Mouse (Mus musculus) bone marrow, adult 2 months (tissue): ENCODE results near the gene Lingo4.

ENCODE experiments used
- CTCF ChIP-seq: fragments of 200-500 bp; IDR thresholded peaks from 2 replicates; pipeline ENCODE4 v1.5.1; 2011; ENCODE audit warnings: low read length, control low read depth; ENCODE audit not compliant: control insufficient read depth, insufficient read depth
- POLR2A ChIP-seq: fragments of 200-500 bp; IDR thresholded peaks from 2 replicates; pipeline ENCODE4 v1.6.1; 2011; ENCODE audit warnings: low read depth, mild to moderate bottlenecking, control low read depth, low read length, borderline replicate concordance; ENCODE audit not compliant: control insufficient read depth

DNA sequence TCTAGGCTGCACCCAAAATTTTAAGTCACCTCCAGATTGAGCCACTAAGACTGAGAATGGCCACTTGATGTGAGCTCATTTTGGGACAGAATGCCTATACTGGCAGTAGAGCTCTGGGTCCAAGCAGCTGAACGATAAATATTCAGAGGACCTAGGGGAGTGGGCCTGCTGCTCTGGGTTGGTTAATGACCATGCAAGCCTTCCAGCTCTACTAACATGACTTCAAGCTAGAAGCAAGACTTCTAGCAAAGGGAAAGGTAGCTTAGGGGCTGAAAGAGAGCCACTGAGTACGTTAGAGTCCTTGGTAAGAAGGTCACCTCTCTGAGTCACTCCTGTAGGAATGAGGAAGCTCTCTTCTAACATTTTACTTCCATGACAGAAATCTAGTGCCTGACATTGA, 6.2 kb upstream of the Lingo4 start:
- TF ChIP-seq CTCF (no peak), POLR2A (no peak)
